Mouse (Mus musculus): ENCODE measurements around the gene Ptcd1. TPM values are rescaled to one million over a fixed set of nuclear protein-coding genes. Genes with fewer than 3 reads are reported as not detected.

Gene Ptcd1
- polyA plus RNA-seq, 1 experiment from 2014 or later: 15.7 TPM

DNA sequence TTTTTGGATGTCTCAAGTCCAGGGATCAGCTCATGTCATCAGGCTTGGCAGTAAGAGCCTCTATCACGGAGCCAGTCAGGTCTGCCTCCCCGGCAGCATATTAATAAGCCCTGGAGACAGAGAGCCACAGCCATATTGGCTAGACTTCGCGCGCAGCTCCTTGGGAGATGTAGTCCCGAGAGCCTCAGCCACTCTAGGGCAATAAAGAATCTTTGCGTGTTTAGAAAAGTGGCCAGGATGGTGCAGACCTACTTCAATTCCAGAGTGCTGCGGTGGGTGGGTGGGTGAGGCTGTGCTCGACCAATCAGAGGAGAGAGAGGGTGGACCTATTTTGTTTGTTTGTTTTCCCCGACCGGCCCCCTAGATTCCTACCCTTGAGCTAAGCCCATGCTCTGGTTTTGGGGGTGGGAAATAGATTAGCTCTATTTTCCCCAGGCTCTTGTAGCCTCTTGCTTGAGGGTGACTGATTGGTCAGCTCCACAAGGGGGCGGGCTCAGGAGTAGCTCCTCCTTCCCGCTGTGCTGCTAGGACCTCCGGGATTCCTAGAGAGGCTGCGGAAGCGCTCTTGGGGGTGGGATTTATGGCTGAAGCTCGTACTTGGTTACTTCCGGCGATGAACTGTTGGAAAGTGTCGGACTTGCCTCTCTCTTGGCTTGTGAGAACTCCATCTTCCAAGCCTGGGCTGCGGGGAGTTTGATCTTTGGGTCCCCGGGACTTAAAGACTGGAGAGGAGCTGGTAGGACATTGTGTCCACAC, 37.2 kb upstream of the Ptcd1 start, which contains the start of gene Zkscan5:
Zkscan5 (plus strand) TSS at position 627 of the 756 bp plus-strand sequence.
- DNase-seq (ENCODE audit: low spot score) (peak; percentile 95), ATAC-seq (replicated peaks; ENCODE audit: low FRiP score) (peak; percentile 95)
- under 1% methylated on average over 22 of the region's 22 CpGs for WGBS
- Histone ChIP-seq H3K27ac (ENCODE audit: low read depth, low read length) (peak within 1 kb of the TSS; percentile 85), H3K36me3 (ENCODE audit: control insufficient read depth, insufficient read depth, low read length) (peaks cover 5% of the 10 kb centered on the region; the same call in 1 of the 2 replicates), H3K4me3 (ENCODE audit: low read depth, low read length) (peak within 1 kb of the TSS; percentile 64), H3K4me1 (replicated peaks; ENCODE audit: control insufficient read depth, insufficient read depth, low read length) (peaks cover 13% of the 10 kb centered on the region), H3K4me2 (peak within 1 kb of the TSS; percentile 74), H3K27me3 (replicated peaks; ENCODE audit: control insufficient read depth, insufficient read depth, low read length) (no peaks in the 10 kb centered on the region), H3K9me3 (ENCODE audit: control insufficient read depth, low read length) (no peaks in the 10 kb centered on the region), H3K9ac (ENCODE audit: low read depth, low read length) (peak within 1 kb of the TSS; percentile 74)

- Histone ChIP-seq H3K4me1 (replicated peaks; ENCODE audit: control insufficient read depth, insufficient read depth, low read length) (peaks cover 13% of the 10 kb centered on the region), H3K9ac (ENCODE audit: low read depth, low read length) (no peak overlapping the region), H3K27ac (ENCODE audit: low read depth, low read length) (no peak overlapping the region), H3K27me3 (replicated peaks; ENCODE audit: control insufficient read depth, insufficient read depth, low read length) (no peaks in the 10 kb centered on the region), H3K4me3 (ENCODE audit: low read depth, low read length) (no peak overlapping the region), H3K36me3 (ENCODE audit: control insufficient read depth, insufficient read depth, low read length) (0 out of 2 replicates have a peak, but pooled peaks cover 2% of the 10 kb centered on the region), H3K9me3 (ENCODE audit: control insufficient read depth, low read length) (no peaks in the 10 kb centered on the region), H3K4me2 (no peak overlapping the region)
- no peak for ATAC-seq (replicated peaks; ENCODE audit: low FRiP score)
- whole genome bisulfite sequencing: 51% methylated on average over 3 of the region's 3 CpGs
- DNase-seq (ENCODE audit: low spot score): no peak
Observed at GRCm38 (mm10) chr5:145202446-145202845, 35.5 kb upstream of the Ptcd1 start.

- peak within 1 kb of the TSS; percentile 85 for H3K9ac ChIP-seq (ENCODE audit: low read depth, low read length)
- H3K4me1 ChIP-seq (replicated peaks; ENCODE audit: control insufficient read depth, insufficient read depth, low read length): peaks cover 13% of the 10 kb centered on the region
- 1% methylated on average over 37 of the region's 37 CpGs for WGBS
Observed at GRCm38 (mm10) chr5:145201321-145201991, 34.5 kb upstream of the Ptcd1 start, which contains the start of gene Zkscan14. Gene Zkscan14 (minus strand): TSS chr5:145201868.

DNA sequence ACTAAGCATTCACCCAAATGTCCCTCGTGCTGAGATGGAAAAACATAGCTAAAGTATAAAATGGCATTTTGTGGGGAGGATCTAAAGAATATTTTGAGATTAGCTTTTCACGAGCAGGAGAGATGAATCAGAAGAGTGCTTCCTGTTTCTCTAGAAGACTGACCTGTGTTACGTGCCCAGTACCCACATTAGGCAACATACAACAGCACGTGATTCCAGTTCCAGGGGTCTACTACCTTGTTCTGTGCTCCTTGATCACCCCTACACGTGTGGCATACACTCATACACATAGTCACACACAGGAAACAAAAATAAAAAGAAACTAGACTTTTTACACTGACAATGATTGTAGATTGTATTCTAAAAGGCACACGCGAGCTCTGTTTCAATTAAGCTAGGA, 33.5 kb upstream of the Ptcd1 start:
- Histone ChIP-seq H3K4me2 (peak overlapping the region; percentile 81), H3K27ac (ENCODE audit: low read depth, low read length) (no peak overlapping the region), H3K9ac (ENCODE audit: low read depth, low read length) (no peak overlapping the region), H3K9me3 (ENCODE audit: control insufficient read depth, low read length) (no peaks in the 10 kb centered on the region), H3K4me1 (replicated peaks; ENCODE audit: control insufficient read depth, insufficient read depth, low read length) (peaks cover 9% of the 10 kb centered on the region), H3K36me3 (ENCODE audit: control insufficient read depth, insufficient read depth, low read length) (no peaks in the 10 kb centered on the region; the same call in 1 of the 2 replicates), H3K4me3 (ENCODE audit: low read depth, low read length) (peak overlapping the region; percentile 92), H3K27me3 (replicated peaks; ENCODE audit: control insufficient read depth, insufficient read depth, low read length) (no peaks in the 10 kb centered on the region)
- ATAC-seq (replicated peaks; ENCODE audit: low FRiP score) (no peak), DNase-seq (ENCODE audit: low spot score) (no peak)
- 71% methylated on average over 7 of the region's 7 CpGs for WGBS

More at GRCm38 (mm10) chr5:145201321-145201991, 34.5 kb upstream of the Ptcd1 start, which contains the start of gene Zkscan14:
- H3K9me3 ChIP-seq (ENCODE audit: control insufficient read depth, low read length): no peaks in the 10 kb centered on the region
- H3K4me2 ChIP-seq: peak within 1 kb of the TSS; percentile 81
- H3K27me3 ChIP-seq (replicated peaks; ENCODE audit: control insufficient read depth, insufficient read depth, low read length): no peaks in the 10 kb centered on the region
- ATAC-seq (replicated peaks; ENCODE audit: low FRiP score) (peak; percentile 32), DNase-seq (ENCODE audit: low spot score) (peak; percentile 70)
- H3K27ac ChIP-seq (ENCODE audit: low read depth, low read length): peak within 1 kb of the TSS; percentile 16
- H3K4me3 ChIP-seq (ENCODE audit: low read depth, low read length): peak within 1 kb of the TSS; percentile 92
- no peaks in the 10 kb centered on the region; the same call in 1 of the 2 replicates for H3K36me3 ChIP-seq (ENCODE audit: control insufficient read depth, insufficient read depth, low read length)

DNA sequence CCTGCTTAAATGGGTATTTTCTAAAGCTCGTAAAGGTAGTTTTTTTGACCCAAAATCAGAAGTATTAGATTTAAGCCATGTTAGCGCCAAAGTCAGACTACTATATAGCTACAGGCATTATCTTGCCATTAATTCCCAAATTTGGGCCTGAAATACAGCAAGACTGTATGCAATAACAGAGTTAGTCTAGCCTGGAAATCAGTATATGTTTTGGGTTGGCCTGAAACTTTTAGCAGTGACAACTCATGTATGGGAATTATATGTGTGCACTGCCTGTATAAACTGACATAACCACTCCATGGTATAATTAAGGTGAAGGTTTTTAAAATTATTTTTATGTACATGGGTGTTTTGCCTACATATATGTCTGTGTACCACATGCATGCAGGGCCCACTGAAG, 25.1 kb upstream of the Ptcd1 start, which contains the start of gene Atp5j2:
Atp5j2 (minus strand) TSS at position 101 of the 400 bp plus-strand sequence.
- Histone ChIP-seq H3K27ac (ENCODE audit: low read depth, low read length) (peak within 1 kb of the TSS; percentile 57), H3K4me1 (replicated peaks; ENCODE audit: control insufficient read depth, insufficient read depth, low read length) (peaks cover 19% of the 10 kb centered on the region), H3K9me3 (ENCODE audit: control insufficient read depth, low read length) (no peaks in the 10 kb centered on the region), H3K4me3 (ENCODE audit: low read depth, low read length) (peak within 1 kb of the TSS; percentile 78), H3K4me2 (peak within 1 kb of the TSS; percentile 97), H3K36me3 (ENCODE audit: control insufficient read depth, insufficient read depth, low read length) (peaks cover 11% of the 10 kb centered on the region; the same call in 1 of the 2 replicates), H3K9ac (ENCODE audit: low read depth, low read length) (peak within 1 kb of the TSS; percentile 78), H3K27me3 (replicated peaks; ENCODE audit: control insufficient read depth, insufficient read depth, low read length) (no peaks in the 10 kb centered on the region)
- ATAC-seq (replicated peaks; ENCODE audit: low FRiP score) (no peak), DNase-seq (ENCODE audit: low spot score) (no peak)
- 90% methylated on average over 2 of the region's 2 CpGs for WGBS

DNA sequence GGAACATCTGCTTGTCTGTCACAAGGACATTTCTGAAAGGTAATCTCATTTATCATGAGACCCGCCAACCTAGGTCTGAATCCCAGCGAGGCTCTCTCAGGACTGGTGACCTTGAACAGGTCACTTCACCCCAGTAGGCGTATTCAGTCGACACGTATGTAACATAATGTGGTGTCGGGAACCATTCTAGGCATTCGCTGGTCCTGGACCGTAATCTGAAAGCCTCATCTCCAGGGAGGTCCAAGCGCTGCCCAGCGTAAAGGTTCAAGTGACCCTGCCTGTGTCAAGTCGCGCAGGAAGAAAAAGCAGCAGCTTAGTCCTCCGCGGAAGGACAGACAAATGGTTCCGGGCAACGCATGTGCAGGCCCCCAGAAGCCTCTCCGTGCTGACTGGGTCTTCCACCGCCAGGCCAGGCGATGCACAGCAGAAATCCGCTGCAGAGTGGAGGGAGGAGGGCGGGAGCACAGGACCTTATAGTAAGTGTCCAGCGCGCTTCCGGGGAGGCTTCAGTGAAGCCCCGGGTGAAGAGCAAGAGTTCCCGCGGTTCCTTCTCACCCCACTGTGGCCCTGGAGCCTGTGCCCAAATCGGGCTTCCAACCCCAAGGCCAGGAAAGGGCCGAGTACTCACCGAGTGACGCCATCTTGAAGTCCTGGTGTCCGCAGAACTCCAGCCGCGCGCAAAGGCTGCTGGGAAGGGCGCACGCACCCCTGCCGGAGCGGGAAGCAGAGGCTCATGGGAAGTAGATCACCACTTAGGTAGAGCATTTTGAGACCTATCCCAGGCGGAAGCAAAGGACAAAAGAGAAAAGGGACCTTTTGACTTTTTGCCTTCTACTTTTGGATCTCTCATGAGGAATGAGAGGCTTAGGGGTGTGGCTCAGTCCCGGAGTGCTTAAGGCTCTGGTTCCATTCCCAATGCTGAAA, 24.2 kb upstream of the Ptcd1 start:
- H3K36me3 ChIP-seq (ENCODE audit: control insufficient read depth, insufficient read depth, low read length): peaks cover 20% of the 10 kb centered on the region; the same call in 1 of the 2 replicates

GRCm38 (mm10) chr5:145190373-145190772, 23.5 kb upstream of the Ptcd1 start:
- DNase-seq (ENCODE audit: low spot score): no peak
- no peaks in the 10 kb centered on the region for H3K27me3 ChIP-seq (replicated peaks; ENCODE audit: control insufficient read depth, insufficient read depth, low read length)
- ATAC-seq (replicated peaks; ENCODE audit: low FRiP score): peak; percentile 42
- 26% methylated on average over 5 of the region's 5 CpGs for WGBS
- peak overlapping the region; percentile 97 for H3K4me2 ChIP-seq
- peak overlapping the region; percentile 78 for H3K9ac ChIP-seq (ENCODE audit: low read depth, low read length)
- H3K4me1 ChIP-seq (replicated peaks; ENCODE audit: control insufficient read depth, insufficient read depth, low read length): peaks cover 19% of the 10 kb centered on the region
- peak overlapping the region; percentile 78 for H3K4me3 ChIP-seq (ENCODE audit: low read depth, low read length)
- no peaks in the 10 kb centered on the region for H3K9me3 ChIP-seq (ENCODE audit: control insufficient read depth, low read length)
- H3K36me3 ChIP-seq (ENCODE audit: control insufficient read depth, insufficient read depth, low read length): peaks cover 27% of the 10 kb centered on the region; the same call in 1 of the 2 replicates
- H3K27ac ChIP-seq (ENCODE audit: low read depth, low read length): no peak overlapping the region

More for the DNA sequence above, 24.2 kb upstream of the Ptcd1 start:
- peak overlapping the region; percentile 97 for H3K4me2 ChIP-seq
- DNase-seq (ENCODE audit: low spot score) (peak; percentile 86), ATAC-seq (replicated peaks; ENCODE audit: low FRiP score) (peak; percentile 84)
- H3K27ac ChIP-seq (ENCODE audit: low read depth, low read length): peak overlapping the region; percentile 57
- no peaks in the 10 kb centered on the region for H3K9me3 ChIP-seq (ENCODE audit: control insufficient read depth, low read length)
- WGBS: 1% methylated on average over 41 of the region's 41 CpGs
- H3K4me1 ChIP-seq (replicated peaks; ENCODE audit: control insufficient read depth, insufficient read depth, low read length): peaks cover 19% of the 10 kb centered on the region
- peak overlapping the region; percentile 78 for H3K9ac ChIP-seq (ENCODE audit: low read depth, low read length)
- peak overlapping the region; percentile 78 for H3K4me3 ChIP-seq (ENCODE audit: low read depth, low read length)
- no peaks in the 10 kb centered on the region for H3K27me3 ChIP-seq (replicated peaks; ENCODE audit: control insufficient read depth, insufficient read depth, low read length)

GRCm38 (mm10) chr5:145189416-145189815, 22.5 kb upstream of the Ptcd1 start:
- no peaks in the 10 kb centered on the region for H3K27me3 ChIP-seq (replicated peaks; ENCODE audit: control insufficient read depth, insufficient read depth, low read length)
- WGBS: 65% methylated on average over 6 of the region's 6 CpGs
- H3K9ac ChIP-seq (ENCODE audit: low read depth, low read length): no peak overlapping the region
- peak overlapping the region; percentile 97 for H3K4me2 ChIP-seq
- peak; percentile 46 for ATAC-seq (replicated peaks; ENCODE audit: low FRiP score)
- H3K27ac ChIP-seq (ENCODE audit: low read depth, low read length): peak overlapping the region; percentile 40; the same call in 1 of the 2 replicates
- H3K4me3 ChIP-seq (ENCODE audit: low read depth, low read length): peak overlapping the region; percentile 78
- peaks cover 19% of the 10 kb centered on the region for H3K4me1 ChIP-seq (replicated peaks; ENCODE audit: control insufficient read depth, insufficient read depth, low read length)
- H3K9me3 ChIP-seq (ENCODE audit: control insufficient read depth, low read length): no peaks in the 10 kb centered on the region
- DNase-seq (ENCODE audit: low spot score): no peak
- H3K36me3 ChIP-seq (ENCODE audit: control insufficient read depth, insufficient read depth, low read length): peaks cover 29% of the 10 kb centered on the region
